Mouse (Mus musculus) limb, embryonic 10.5 days (tissue): ENCODE data around the gene Krtap28-10. TPM values are rescaled to one million over a fixed set of nuclear protein-coding genes. Genes with fewer than 3 reads are reported as not detected.
A peak's percentile ranks its signal among the peaks of the same experiment; 100 is the strongest.
"Not testable (repeated sequence)": the region's sequence is repeated elsewhere in the genome, so short reads cannot be mapped to it uniquely, and the experiment has no call there.

Experiments used
- DNase-seq: peaks from one replicate; pipeline ENCODE4 v3.0.0-alpha.2; 2017; ENCODE audit warnings: low spot score
- H3K27ac ChIP-seq: fragments of 300-500 bp; sonication (generic); 2 replicates; pipeline ENCODE4 v1.5.1; 2016; ENCODE audit warnings: mild to moderate bottlenecking
- H3K27me3 ChIP-seq: fragments of 300-500 bp; sonication (generic); 2 replicates; pipeline ENCODE4 v1.6.1; 2016; ENCODE audit warnings: low read depth, mild to moderate bottlenecking; ENCODE audit not compliant: poor library complexity, severe bottlenecking
- H3K36me3 ChIP-seq: fragments of 300-500 bp; sonication (generic); 2 replicates; pipeline ENCODE4 v1.6.1; 2016; ENCODE audit warnings: mild to moderate bottlenecking, moderate library complexity
- H3K4me1 ChIP-seq: fragments of 300-500 bp; sonication (generic); 2 replicates; pipeline ENCODE4 v1.6.1; 2016
- H3K4me3 ChIP-seq: fragments of 300-500 bp; sonication (generic); 2 replicates; pipeline ENCODE4 v1.5.1; 2016; ENCODE audit warnings: mild to moderate bottlenecking, moderate library complexity
- H3K9me3 ChIP-seq: fragments of 300-500 bp; sonication (generic); replicated peaks from 2 replicates; pipeline ENCODE4 v1.6.1; 2016; ENCODE audit warnings: mild to moderate bottlenecking
- WGBS: fragments of 180-500 bp; shearing (Covaris S2); methylation state at CpG from one replicate; pipeline ENCODE4 v1.1.7; 2016; 5-methylcytosine and 5-hydroxymethylcytosine counted together
- polyA plus RNA-seq: library from polyadenylated mRNA; unstranded; fragments of >200 nt; fragmentation: Nextera tagmentation; extraction: Ambion mirVana; gene quantifications from 2 replicates; pipeline ENCODE4 v1.2.1, GENCODE M21; 2016

The Krtap28-10 gene
- polyA plus RNA-seq, 1 experiment from 2014 or later: not detected

DNA sequence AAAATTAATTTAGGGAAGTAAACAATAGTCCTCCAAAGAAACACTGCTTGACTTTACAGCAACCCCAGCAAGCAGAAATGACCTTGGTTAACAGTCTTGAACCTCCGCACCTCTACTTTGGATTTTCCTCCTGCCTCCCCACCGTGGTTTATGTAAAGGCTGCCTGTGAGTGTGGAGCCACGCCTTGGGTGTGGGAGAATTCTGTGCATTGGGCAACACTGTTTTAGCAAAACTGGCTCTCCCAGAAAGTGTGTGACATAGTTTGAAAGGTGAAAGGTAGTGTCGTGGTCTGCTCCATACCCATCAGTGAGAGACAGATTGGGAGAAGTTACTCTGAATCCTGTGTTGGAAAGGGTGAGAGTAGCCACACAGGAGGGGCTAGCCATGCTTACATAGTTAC is 3.2 kb downstream of the Krtap28-10 start:
- H3K27me3 ChIP-seq: no peaks in the 10 kb centered on the region
- DNase-seq: no peak
- H3K4me3 ChIP-seq: no peak overlapping the region
- H3K9me3 ChIP-seq: no peaks in the 10 kb centered on the region
- WGBS: 75% methylated on average over 4 of the region's 4 CpGs
- peaks cover 27% of the 10 kb centered on the region for H3K4me1 ChIP-seq
- H3K36me3 ChIP-seq: no peaks in the 10 kb centered on the region
- no peak overlapping the region for H3K27ac ChIP-seq

DNA sequence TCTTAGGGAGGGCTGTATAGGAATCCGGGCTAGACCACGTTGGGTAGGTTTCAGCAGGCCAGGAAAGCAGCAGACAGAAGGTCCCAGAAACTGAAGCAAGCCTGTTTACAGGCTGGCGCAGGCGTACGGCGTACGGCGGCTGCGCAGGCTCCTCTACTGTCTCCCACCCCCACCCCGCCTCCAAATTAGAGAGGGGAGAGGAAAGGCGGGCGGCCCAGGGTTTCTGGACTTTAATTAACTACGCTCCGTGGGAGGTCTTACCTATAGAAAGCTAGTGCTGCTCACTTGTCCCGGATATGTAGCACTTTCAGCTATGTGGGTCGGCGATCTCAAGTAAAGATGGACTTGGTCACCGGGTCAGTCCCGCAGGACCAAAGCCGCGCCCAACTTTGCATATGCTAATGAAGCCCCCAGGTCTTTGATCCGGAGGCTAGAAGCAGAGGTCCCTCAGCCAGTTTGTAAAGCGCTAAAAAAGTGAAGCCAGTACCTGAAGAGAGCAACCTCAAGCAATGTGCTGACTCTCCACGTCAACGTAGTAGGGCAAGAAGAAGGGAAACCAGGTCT is 4.1 kb downstream of the Krtap28-10 start, which contains the start of gene Slc19a3:
Gene Slc19a3 (minus strand): TSS at position 340 of the 564 bp plus-strand sequence.
- under 1% methylated on average over 25 of the region's 25 CpGs for WGBS
- H3K9me3 ChIP-seq: no peaks in the 10 kb centered on the region
- H3K4me3 ChIP-seq: peak within 1 kb of the TSS; percentile 58
- no peaks in the 10 kb centered on the region for H3K27me3 ChIP-seq
- no peaks in the 10 kb centered on the region for H3K36me3 ChIP-seq
- H3K27ac ChIP-seq: peak within 1 kb of the TSS; percentile 75
- peak; percentile 67 for DNase-seq
- peaks cover 27% of the 10 kb centered on the region for H3K4me1 ChIP-seq

DNA sequence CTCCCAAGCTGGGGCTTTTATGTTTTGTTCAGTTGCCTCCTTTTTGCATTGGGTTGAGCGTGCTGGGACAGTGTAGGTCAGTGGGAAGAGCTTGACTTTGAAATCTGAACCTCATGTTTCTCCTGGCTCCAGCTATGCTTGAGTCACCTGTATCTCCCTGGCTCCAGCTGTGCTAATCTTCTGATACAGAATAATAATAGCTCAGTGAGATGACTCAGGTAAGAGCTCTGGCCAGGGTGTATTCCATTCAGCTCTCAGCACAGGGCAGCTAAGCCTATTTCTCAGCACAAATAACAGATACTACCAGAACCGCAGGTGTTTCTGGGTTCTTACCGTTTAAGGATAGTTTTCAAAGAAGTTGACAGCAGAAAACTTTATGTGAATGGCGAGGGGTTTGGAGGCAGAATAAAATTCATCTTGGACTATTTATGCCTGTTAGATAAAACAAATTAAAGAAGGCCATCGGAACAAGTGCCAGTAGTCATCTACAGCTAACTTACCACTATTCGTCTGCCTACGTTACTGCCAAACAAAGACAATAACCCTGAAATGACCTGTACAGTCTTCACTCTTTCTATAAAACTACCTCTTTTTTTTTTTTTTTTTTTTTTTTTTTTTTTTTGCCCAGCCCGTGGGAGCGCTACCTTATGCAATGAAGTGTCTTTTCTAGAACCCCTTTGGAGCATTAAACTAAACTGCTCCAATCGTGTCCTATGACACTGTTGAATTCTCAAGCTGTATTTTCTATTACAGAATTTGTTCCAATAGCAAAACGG is 5.2 kb downstream of the Krtap28-10 start:
- WGBS: 77% methylated on average over 11 of the region's 11 CpGs
- Histone ChIP-seq H3K27ac (no peak overlapping the region), H3K27me3 (no peaks in the 10 kb centered on the region), H3K9me3 (no peaks in the 10 kb centered on the region), H3K4me3 (no peak overlapping the region), H3K36me3 (no peaks in the 10 kb centered on the region), H3K4me1 (peaks cover 27% of the 10 kb centered on the region)
- no peak for DNase-seq

DNA sequence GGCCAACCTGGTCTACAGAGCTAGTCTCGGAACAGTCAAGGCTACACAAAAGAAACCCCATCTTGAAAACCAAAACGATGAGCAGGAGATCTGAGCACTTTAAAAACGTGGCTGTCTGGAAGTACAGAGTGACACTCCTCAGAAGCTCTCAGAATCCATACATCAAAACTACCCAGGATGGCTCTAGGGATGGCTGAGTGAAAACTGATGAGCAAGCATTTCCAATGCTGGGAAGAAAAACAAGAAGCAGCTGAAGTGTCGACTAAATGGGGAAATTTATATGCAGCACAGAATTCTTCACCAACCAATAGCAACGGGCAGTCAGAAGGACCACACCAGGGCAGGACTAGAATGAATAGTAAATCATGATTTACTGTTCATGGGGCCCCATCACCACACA is 7.8 kb downstream of the Krtap28-10 start:
- H3K27me3 ChIP-seq: no peaks in the 10 kb centered on the region
- DNase-seq: no peak
- no peaks in the 10 kb centered on the region for H3K9me3 ChIP-seq
- peaks cover 27% of the 10 kb centered on the region for H3K4me1 ChIP-seq
- no peaks in the 10 kb centered on the region for H3K36me3 ChIP-seq
- H3K4me3 ChIP-seq: no peak overlapping the region
- 59% methylated on average over 5 of the region's 5 CpGs for WGBS
- H3K27ac ChIP-seq: no peak overlapping the region

DNA sequence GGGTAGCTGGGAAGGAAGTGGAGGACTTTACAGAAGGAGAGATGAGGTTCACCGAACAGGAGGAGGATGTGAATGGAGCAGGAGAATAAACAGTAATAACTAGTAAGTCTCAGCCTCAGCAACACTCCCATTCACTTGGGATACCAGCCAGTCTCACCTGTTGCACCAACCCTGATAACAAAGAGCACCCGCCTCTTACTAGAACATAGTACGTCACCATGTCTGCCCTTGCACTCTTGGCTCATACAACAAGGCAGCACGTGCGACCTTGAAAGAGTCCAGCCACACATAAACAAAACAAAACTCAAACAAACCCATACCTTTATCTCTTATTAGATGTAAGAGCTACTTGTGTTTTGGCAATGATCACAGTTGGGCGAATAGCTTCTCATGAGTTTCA is 9.8 kb downstream of the Krtap28-10 start:
- 92% methylated on average over 6 of the region's 6 CpGs for WGBS
- Histone ChIP-seq H3K9me3 (no peaks in the 10 kb centered on the region), H3K4me3 (no peak overlapping the region), H3K4me1 (peaks cover 14% of the 10 kb centered on the region), H3K36me3 (no peaks in the 10 kb centered on the region), H3K27ac (no peak overlapping the region), H3K27me3 (no peaks in the 10 kb centered on the region)
- no peak for DNase-seq

DNA sequence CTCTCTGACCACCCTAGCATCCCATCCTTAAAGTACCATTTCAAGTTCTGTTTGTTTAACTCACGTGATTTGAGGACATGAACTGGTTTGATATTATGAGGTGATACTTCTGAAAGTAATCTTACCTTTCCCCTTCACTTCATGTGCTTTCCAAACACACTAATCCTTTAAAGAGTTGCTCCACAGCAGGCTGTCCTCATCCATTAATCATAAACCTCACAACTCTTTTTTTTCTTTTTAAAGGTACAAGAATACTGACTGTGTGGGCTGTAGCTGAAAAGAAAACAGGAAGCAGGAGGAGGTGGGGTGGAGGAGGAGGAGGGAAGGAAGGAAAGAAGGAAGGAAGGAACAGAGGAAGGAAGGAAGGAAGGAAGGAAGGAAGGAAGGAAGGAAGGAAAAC is 10.3 kb downstream of the Krtap28-10 start:
- Histone ChIP-seq H3K27ac (no peak overlapping the region), H3K4me3 (no peak overlapping the region), H3K4me1 (peaks cover 14% of the 10 kb centered on the region), H3K36me3 (no peaks in the 10 kb centered on the region), H3K27me3 (no peaks in the 10 kb centered on the region), H3K9me3 (no peaks in the 10 kb centered on the region)
- DNase-seq: no peak
- 65% methylated on average over 1 of the region's 1 CpGs for WGBS

DNA sequence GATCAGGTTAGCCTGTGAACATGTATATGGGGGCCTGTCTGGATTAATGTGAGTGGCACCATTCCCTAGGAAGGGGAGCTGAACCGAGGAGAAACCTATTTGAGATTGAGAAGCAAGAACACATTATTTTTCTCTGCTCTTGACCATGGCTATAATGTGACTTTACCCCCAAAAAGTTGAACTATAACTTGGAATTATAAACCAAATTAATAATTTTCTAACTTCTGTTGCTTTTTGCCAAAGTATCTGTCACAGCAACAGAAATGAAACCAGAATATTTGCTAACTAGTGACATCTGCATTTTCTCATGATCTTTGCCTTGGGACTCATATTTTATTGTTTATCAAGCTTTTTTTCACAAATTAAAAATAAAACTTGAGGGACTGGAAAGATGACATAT is 25.7 kb downstream of the Krtap28-10 start:
- DNase-seq: no peak
- no peaks in the 10 kb centered on the region for H3K4me1 ChIP-seq
- no peaks in the 10 kb centered on the region for H3K27me3 ChIP-seq
- no peaks in the 10 kb centered on the region for H3K36me3 ChIP-seq
- H3K4me3 ChIP-seq: no peak overlapping the region
- WGBS: 78% methylated on average over 1 of the region's 1 CpGs
- H3K27ac ChIP-seq: no peak overlapping the region
- no peaks in the 10 kb centered on the region for H3K9me3 ChIP-seq

DNA sequence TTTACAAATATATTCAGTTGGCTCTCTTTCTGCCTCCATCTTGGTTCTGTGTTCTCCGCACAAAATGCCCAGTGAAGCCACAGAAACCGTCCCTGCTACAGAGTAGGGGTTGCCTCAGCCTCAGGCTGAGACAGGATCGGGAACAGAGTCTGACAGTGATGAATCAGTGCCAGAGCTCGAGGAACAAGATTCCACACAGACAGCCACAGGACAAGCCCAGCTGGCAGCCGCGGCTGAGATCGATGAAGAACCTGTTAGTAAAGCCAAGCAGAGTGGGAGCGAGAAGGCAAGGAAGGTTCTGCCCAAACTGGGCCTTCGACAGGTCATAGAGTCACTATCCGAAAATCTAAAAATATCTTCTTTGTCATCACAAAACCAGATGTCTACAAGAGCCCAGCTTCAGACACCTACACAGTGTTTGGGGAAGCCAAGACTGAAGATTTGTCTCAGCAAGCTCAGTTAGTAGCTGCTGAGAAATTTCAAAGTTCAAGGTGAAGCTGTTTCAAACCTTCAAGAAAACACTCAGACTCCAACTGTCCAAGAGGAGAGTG is 26.9 kb downstream of the Krtap28-10 start:
- H3K36me3 ChIP-seq: no peaks in the 10 kb centered on the region
- no peaks in the 10 kb centered on the region for H3K27me3 ChIP-seq
- H3K4me3 ChIP-seq: no peak overlapping the region
- 81% methylated on average over 10 of the region's 10 CpGs for WGBS
- no peaks in the 10 kb centered on the region for H3K9me3 ChIP-seq
- DNase-seq: no peak
- H3K4me1 ChIP-seq: no peaks in the 10 kb centered on the region
- H3K27ac ChIP-seq: no peak overlapping the region

DNA sequence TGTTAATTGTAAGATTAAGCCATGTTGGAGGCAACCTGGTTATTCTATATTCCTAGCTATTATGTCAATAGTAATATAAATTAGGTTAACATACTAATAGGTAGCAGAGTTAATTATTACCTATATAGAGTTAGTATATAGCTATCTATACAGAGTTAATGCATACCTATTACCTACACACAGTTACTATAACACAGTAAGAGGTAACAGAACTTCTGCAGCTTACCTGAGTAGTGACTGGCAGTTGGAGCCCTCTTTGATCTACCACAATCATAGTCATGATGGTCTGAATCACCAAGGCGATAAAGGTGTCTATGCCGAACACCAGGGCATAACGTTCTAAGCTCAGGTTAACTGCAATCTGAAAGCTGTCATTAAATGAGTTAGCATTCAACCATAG is 27.8 kb downstream of the Krtap28-10 start:
- no peaks in the 10 kb centered on the region for H3K27me3 ChIP-seq
- H3K9me3 ChIP-seq: no peaks in the 10 kb centered on the region
- no peak for DNase-seq
- H3K4me3 ChIP-seq: no peak overlapping the region
- H3K4me1 ChIP-seq: no peaks in the 10 kb centered on the region
- H3K36me3 ChIP-seq: no peaks in the 10 kb centered on the region
- 92% methylated on average over 3 of the region's 3 CpGs for WGBS
- H3K27ac ChIP-seq: no peak overlapping the region

DNA sequence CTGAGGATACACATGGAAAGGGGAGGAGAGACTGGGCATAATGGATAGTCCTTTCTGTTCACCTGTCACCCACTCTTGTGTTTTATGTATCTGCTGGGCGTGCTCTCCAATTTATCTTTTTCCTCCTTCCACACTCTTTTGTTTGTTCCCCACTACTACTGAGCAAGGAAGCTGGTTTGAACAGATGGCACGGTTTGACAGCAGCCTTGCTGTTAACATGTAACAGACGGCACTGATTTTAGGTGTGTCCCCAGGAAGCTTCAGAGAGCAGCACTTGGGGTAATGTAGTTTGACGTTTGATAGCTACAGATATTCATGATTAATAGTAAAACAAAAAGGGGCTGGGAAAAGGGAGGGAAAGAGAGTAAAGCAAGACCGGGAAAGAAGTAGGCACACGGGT is 34.8 kb downstream of the Krtap28-10 start:
- no peaks in the 10 kb centered on the region for H3K9me3 ChIP-seq
- 80% methylated on average over 6 of the region's 6 CpGs for WGBS
- no peak overlapping the region for H3K4me3 ChIP-seq
- no peak for DNase-seq
- H3K27me3 ChIP-seq: no peaks in the 10 kb centered on the region
- H3K4me1 ChIP-seq: no peaks in the 10 kb centered on the region
- H3K27ac ChIP-seq: no peak overlapping the region
- H3K36me3 ChIP-seq: no peaks in the 10 kb centered on the region

DNA sequence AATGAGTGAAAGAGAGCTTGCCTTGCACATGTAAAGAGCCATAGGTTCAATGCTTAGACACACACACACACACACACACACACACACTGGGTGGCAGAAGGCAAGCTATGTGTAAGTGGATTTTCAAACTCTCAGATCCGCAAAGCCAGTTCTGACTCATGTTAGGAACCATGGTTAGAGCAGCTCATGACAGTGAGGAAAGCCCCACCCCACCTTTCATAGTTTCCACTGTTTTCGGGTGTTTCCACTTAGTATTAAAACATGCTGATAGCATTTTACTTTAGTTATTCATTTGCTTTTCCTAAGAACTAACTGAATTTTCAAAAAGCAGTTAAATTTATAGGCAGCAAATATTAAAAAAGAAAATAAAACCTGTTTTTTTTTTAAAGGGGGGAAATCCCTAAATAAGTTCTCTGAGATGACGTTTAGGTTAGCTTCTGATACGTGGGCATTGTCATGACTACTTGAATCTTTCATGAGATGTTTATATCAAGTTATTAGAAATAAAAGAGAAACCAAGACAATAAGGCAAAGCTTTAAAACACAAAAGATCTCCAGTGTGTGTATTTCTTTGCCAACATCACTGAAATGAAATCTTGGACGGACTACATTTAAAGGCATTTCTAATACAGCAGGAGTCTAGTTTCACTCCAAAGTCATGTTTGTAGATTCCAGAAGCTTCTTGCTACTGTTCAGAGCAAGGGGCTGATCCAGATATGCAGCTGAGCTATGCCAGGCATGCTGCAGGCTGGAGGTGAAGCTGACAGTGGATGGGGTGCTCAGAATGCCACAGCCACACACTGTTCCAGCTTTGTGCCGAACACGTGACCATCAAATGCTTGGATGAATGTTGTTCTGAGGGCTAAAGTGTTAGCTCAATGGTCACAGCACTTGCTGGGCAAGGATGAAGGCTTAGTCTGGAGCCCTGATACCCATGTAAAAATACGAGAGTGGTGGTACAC is 35.8 kb downstream of the Krtap28-10 start:
- no peaks in the 10 kb centered on the region for H3K36me3 ChIP-seq
- WGBS: 90% methylated on average over 8 of the region's 8 CpGs
- H3K4me3 ChIP-seq: no peak overlapping the region
- H3K4me1 ChIP-seq: no peaks in the 10 kb centered on the region
- no peak for DNase-seq
- no peak overlapping the region for H3K27ac ChIP-seq
- no peaks in the 10 kb centered on the region for H3K9me3 ChIP-seq
- no peaks in the 10 kb centered on the region for H3K27me3 ChIP-seq

DNA sequence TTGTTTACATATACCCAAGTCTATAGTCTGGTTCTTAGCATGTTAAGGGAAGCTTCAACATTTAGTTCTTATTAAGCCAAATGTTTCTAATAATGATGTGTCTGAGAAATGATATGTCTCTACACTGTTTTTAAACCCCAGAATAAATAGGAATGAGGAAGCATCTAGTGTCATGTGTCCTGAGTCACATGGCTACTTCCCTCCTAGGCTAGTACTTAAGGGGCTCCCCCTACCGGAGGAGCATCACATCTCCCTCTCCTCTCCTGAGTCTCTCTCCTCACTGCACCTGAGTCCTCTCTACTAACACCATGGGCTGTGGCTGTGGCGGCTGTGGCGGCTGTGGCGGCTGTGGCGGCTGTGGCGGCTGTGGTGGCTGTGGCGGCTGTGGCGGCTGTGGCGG is 42.0 kb downstream of the Krtap28-10 start, which contains the start of gene Gm47959:
Gene Gm47959 (plus strand): TSS at position 243 of the 400 bp plus-strand sequence.
- not testable (repeated sequence) for H3K4me3 ChIP-seq, H3K36me3 ChIP-seq, DNase-seq, H3K27me3 ChIP-seq, H3K27ac ChIP-seq, H3K4me1 ChIP-seq, H3K9me3 ChIP-seq
- WGBS: 93% methylated on average over 9 of the region's 9 CpGs
